Mouse (Mus musculus): ENCODE measurements around the gene Pik3ip1.

- TF ChIP-seq POLR2A (IDR thresholded peaks at IDR 0.05; ENCODE audit: borderline replicate concordance, insufficient read depth, low read length) = no peak
- no peak for TF ChIP-seq CTCF (IDR thresholded peaks at IDR 0.05; ENCODE audit: borderline replicate concordance, insufficient read depth, low read depth, low read length)
These were observed 20.3 kb upstream of the Pik3ip1 start for GRCm38 (mm10) chr11:3309884-3310283.
